Mouse (Mus musculus): Measurements from ENCODE around the gene Krt81. TPM values are rescaled to one million over a fixed set of nuclear protein-coding genes. Genes with fewer than 3 reads are reported as not detected.

The Krt81 gene
- polyA plus RNA-seq (2016; fragmentation: Nextera tagmentation; extraction: Ambion mirVana), result not detected in 2 replicates

DNA sequence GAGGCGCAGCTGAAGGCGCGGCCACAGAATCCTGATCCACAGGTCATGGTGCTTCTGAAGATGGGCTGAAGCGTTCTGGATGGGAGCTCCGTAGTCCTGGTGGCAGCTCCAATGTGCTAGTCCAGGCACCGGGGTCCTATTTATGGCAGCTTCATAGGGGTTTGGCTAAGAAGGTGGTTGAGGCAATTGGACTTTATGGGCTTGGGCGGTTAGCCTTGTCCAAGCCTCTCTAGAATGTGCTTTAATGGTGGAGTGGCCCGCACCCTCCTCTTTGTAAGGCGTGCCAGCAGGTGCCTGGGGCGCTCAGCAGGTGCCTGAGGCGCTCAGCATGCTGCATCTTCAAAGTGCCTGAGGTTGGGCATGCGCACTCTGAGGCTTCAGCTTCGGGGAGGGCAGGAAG lies at the start of gene Krt81:
Gene Krt81 (minus strand): TSS at position 101 of the 400 bp plus-strand sequence.
- no peak for ATAC-seq (ENCODE audit: insufficient number of reproducible peaks, insufficient read depth, low FRiP score, low TSS enrichment)
- Histone ChIP-seq H3K9ac (no peak within 1 kb of the TSS), H3K4me3 (no peak within 1 kb of the TSS), H3K4me1 (no peaks in the 10 kb centered on the region), H3K27ac (no peak within 1 kb of the TSS), H3K9me3 (no peaks in the 10 kb centered on the region), H3K27me3 (no peaks in the 10 kb centered on the region), H3K36me3 (no peaks in the 10 kb centered on the region), H3K4me2 (replicated peaks) (no peak within 1 kb of the TSS)
- WGBS, result 82% methylated on average over 13 of the region's 13 CpGs

DNA sequence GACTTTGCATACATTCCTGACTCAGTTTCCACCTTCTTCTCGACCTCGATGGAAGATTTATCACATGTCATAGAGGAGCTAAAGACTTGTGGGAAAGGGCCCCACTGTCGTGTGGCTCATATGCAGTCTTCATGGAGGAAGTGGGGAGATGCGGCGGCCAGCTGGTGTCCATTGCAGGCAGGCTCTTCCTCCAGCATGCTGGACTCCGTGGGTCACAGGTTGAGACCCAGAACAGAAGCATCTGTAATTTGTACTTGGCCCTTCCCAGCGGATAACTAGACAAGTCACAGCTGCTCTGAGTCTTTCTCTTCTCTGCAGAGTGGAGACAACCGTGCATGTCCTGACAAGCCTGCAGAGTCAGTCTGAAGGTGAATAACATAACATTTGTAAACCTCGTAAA lies 44.7 kb upstream of the Krt81 start:
- 65% methylated on average over 9 of the region's 9 CpGs for WGBS
- ATAC-seq (ENCODE audit: insufficient number of reproducible peaks, insufficient read depth, low FRiP score, low TSS enrichment), result no peak
- no peak overlapping the region for H3K9ac ChIP-seq

DNA sequence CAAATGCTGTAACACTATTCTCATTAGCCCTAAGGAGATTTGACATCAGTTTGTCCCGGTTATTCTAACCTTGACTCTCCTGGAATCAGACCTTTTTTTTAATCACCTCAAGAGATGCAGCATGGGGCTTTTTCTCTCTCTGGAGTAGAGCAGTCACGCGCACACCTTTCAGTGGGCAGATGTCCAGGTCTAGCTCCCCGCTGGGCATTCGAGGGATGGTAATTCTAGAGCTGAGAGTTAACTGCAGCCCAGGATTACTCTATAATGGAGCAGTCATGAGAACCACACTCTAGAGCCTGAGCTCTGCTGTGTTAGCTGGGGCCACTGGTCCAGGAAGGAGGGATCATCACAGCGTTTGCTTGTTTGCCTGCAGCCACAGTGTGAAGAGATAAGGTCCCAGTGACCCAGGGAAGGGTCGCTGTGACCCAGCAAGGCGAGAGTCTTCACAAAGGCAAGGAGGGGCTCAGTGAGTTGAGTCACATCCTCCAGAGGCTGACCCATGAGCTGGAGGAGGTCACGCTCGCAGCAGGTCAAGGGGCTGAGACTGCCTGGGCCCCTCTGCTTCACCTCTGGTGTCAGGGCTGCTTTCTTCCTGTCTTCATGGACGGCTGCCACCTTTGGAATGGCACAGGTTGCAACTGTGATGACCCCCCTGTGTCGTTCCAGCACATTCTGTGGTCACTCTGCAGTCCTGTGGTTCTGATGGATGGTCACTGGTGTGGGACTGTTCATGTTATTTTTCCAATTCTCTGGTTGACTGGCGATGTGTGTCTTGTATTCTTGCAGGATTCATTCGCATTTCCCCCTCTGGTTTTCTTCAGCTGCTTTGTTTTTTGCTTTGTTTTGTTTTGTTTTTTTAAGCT lies 43.6 kb upstream of the Krt81 start:
- no peaks in the 10 kb centered on the region for H3K36me3 ChIP-seq
- WGBS, result 42% methylated on average over 14 of the region's 14 CpGs
- H3K27ac ChIP-seq, result no peak overlapping the region
- no peak overlapping the region for H3K4me3 ChIP-seq
- no peaks in the 10 kb centered on the region for H3K27me3 ChIP-seq
- H3K9me3 ChIP-seq, result no peaks in the 10 kb centered on the region
- H3K4me1 ChIP-seq, result no peaks in the 10 kb centered on the region
- ATAC-seq (ENCODE audit: insufficient number of reproducible peaks, insufficient read depth, low FRiP score, low TSS enrichment), result no peak
- no peak overlapping the region for H3K9ac ChIP-seq
- no peak overlapping the region for H3K4me2 ChIP-seq (replicated peaks)

More for the DNA sequence above, 44.7 kb upstream of the Krt81 start:
- no peaks in the 10 kb centered on the region for H3K9me3 ChIP-seq
- H3K27ac ChIP-seq, result no peak overlapping the region
- H3K4me1 ChIP-seq, result no peaks in the 10 kb centered on the region
- H3K27me3 ChIP-seq, result no peaks in the 10 kb centered on the region
- H3K4me2 ChIP-seq (replicated peaks), result no peak overlapping the region
- no peak overlapping the region for H3K4me3 ChIP-seq
- no peaks in the 10 kb centered on the region for H3K36me3 ChIP-seq

DNA sequence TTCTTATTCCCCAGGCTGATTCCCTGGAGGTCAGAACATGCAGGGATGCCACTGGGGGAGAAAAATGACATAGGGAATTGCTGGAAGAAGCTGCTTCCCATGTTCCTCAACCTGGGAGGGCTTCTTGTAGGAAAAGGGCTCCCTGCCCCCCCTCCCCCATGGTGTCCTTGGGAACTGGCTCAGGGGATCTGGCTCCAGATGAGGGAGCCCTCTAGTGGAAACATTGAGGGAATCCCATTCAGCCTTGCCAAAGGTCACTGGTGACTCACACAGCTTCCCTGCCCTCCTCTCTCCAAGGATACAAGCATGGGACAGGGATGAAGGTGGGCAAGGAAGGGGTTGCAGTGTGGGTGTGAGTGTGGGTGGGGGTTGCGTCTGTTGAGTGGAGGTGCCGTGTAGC lies 33.6 kb upstream of the Krt81 start:
- no peaks in the 10 kb centered on the region for H3K9me3 ChIP-seq
- ATAC-seq (ENCODE audit: insufficient number of reproducible peaks, insufficient read depth, low FRiP score, low TSS enrichment), result no peak
- H3K4me2 ChIP-seq (replicated peaks), result no peak overlapping the region
- no peak overlapping the region for H3K27ac ChIP-seq
- WGBS, result 75% methylated on average over 2 of the region's 2 CpGs
- no peak overlapping the region for H3K4me3 ChIP-seq
- no peaks in the 10 kb centered on the region for H3K27me3 ChIP-seq
- no peak overlapping the region for H3K9ac ChIP-seq
- H3K4me1 ChIP-seq, result no peaks in the 10 kb centered on the region
- no peaks in the 10 kb centered on the region for H3K36me3 ChIP-seq

DNA sequence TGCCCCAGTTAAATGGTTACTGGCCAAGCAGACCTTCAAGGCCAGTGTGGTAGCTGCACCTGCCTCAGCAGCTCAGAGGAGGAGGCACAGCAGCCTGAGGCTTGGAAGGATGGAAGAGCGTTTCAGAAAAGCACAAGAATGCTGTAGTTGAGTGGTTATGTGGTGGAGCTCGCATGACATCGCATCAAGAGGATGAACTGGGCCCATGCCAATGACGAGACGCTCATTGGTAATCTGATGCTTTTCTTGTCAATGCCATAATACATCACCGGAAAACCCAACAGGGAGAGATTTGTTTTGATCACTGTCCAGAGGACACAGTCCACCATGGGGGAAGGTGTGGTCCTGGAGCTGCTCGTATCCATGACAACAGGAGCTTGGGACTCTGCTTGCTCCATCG lies 31.7 kb upstream of the Krt81 start:
- no peak overlapping the region for H3K27ac ChIP-seq
- no peaks in the 10 kb centered on the region for H3K27me3 ChIP-seq
- ATAC-seq (ENCODE audit: insufficient number of reproducible peaks, insufficient read depth, low FRiP score, low TSS enrichment), result no peak
- H3K36me3 ChIP-seq, result no peaks in the 10 kb centered on the region
- H3K9me3 ChIP-seq, result no peaks in the 10 kb centered on the region
- H3K4me3 ChIP-seq, result no peak overlapping the region
- no peak overlapping the region for H3K9ac ChIP-seq
- WGBS, result 82% methylated on average over 8 of the region's 8 CpGs
- no peaks in the 10 kb centered on the region for H3K4me1 ChIP-seq
- H3K4me2 ChIP-seq (replicated peaks), result no peak overlapping the region

DNA sequence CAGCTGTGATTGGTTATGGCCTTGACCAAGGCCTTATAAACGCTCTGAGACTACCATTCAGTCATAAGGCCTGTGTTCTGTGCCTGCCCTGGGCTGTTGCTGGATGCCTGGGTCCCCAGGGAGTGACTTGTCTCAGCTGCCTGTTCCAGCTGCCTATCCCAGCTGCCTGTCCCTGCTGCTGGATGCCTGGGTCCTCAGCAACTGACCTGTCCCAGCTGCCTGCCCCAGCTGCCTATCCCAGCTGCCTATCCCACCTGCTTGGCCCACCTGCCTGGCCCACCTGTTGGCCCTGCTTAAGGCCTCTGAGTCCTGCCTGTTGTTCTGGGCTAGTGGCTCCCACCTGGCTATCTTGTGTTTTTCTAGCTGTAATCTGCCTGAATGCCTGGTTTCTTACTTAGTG lies 30.7 kb upstream of the Krt81 start:
- Histone ChIP-seq H3K4me1 (no peaks in the 10 kb centered on the region), H3K4me3 (no peak overlapping the region), H3K36me3 (no peaks in the 10 kb centered on the region), H3K27me3 (no peaks in the 10 kb centered on the region), H3K4me2 (replicated peaks) (no peak overlapping the region), H3K27ac (no peak overlapping the region), H3K9ac (no peak overlapping the region), H3K9me3 (no peaks in the 10 kb centered on the region)
- no peak for ATAC-seq (ENCODE audit: insufficient number of reproducible peaks, insufficient read depth, low FRiP score, low TSS enrichment)
- 48% methylated on average over 1 of the region's 1 CpGs for WGBS

DNA sequence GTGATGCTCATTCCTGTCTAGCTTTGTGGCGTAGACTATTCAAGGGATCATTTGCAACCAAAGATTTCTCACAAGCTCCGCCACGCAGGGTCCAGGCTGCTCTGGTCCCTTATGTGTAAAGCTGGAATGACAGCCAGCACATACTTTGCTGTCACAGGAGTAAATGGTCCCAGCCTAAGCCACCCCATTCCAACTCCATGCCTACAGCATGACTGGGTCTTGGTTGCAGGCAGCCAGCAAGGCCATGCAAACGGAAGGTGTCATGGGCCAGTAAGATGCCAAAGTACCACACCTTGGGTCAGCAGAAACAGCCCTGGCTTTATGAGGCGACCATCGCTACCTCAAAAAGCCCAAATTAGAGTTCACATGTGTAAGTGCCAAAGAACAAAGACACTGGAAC lies 30.2 kb upstream of the Krt81 start:
- Histone ChIP-seq H3K9ac (no peak overlapping the region), H3K27ac (no peak overlapping the region), H3K4me3 (no peak overlapping the region), H3K27me3 (no peaks in the 10 kb centered on the region), H3K36me3 (no peaks in the 10 kb centered on the region), H3K9me3 (no peaks in the 10 kb centered on the region), H3K4me2 (replicated peaks) (no peak overlapping the region), H3K4me1 (no peaks in the 10 kb centered on the region)
- no peak for ATAC-seq (ENCODE audit: insufficient number of reproducible peaks, insufficient read depth, low FRiP score, low TSS enrichment)
- WGBS, result 87% methylated on average over 6 of the region's 6 CpGs

DNA sequence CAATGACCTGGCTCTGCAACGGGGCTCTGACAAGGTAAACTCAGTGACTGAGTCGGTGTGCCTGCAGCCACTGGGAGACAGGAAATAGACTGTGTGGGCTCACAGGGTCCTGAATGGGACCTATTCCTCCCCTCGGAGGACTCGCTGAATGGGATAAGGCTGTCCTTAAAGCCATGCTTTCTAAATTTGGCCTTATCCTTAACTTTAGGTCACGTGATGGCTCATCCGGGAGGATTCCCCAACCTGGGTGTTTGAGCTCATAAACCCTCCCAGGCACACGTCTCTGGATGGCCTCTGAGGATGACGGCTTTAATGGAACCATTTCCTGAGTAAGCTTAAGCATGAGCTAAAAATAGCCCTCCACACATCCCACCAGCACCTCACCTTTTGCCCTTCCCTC lies 29.2 kb upstream of the Krt81 start:
- Histone ChIP-seq H3K9me3 (no peaks in the 10 kb centered on the region), H3K4me2 (replicated peaks) (no peak overlapping the region), H3K9ac (no peak overlapping the region), H3K27ac (no peak overlapping the region), H3K4me3 (no peak overlapping the region), H3K36me3 (no peaks in the 10 kb centered on the region), H3K4me1 (no peaks in the 10 kb centered on the region), H3K27me3 (no peaks in the 10 kb centered on the region)
- ATAC-seq (ENCODE audit: insufficient number of reproducible peaks, insufficient read depth, low FRiP score, low TSS enrichment), result no peak
- WGBS, result 50% methylated on average over 8 of the region's 8 CpGs

DNA sequence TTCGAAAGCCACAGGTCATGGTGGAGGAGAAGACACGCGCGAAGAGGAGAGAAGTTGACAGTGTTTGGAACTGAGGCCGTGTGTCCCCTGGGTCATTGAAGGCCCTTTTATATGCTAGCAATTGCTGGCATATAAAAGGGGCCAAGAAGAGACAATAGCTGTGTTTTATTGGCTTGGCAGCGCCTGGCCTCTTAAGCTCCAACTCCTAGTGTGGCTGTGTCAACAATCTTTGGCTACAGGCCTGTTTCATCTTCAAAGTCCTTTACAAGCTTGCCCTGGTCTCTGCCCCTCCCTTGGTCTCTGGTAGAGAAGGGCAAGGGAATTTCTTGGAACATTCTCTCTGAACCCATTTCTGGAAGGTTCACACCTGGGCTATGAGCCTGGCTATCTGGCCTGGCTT lies 27.9 kb upstream of the Krt81 start, which contains the start of gene Krt83:
Gene Krt83 (minus strand): TSS at position 82 of the 400 bp plus-strand sequence.
- Histone ChIP-seq H3K9ac (no peak within 1 kb of the TSS), H3K4me2 (replicated peaks) (no peak within 1 kb of the TSS), H3K27ac (no peak within 1 kb of the TSS), H3K4me1 (no peaks in the 10 kb centered on the region), H3K4me3 (no peak within 1 kb of the TSS), H3K36me3 (no peaks in the 10 kb centered on the region), H3K9me3 (no peaks in the 10 kb centered on the region), H3K27me3 (no peaks in the 10 kb centered on the region)
- ATAC-seq (ENCODE audit: insufficient number of reproducible peaks, insufficient read depth, low FRiP score, low TSS enrichment), result no peak
- WGBS, result 90% methylated on average over 6 of the region's 6 CpGs

DNA sequence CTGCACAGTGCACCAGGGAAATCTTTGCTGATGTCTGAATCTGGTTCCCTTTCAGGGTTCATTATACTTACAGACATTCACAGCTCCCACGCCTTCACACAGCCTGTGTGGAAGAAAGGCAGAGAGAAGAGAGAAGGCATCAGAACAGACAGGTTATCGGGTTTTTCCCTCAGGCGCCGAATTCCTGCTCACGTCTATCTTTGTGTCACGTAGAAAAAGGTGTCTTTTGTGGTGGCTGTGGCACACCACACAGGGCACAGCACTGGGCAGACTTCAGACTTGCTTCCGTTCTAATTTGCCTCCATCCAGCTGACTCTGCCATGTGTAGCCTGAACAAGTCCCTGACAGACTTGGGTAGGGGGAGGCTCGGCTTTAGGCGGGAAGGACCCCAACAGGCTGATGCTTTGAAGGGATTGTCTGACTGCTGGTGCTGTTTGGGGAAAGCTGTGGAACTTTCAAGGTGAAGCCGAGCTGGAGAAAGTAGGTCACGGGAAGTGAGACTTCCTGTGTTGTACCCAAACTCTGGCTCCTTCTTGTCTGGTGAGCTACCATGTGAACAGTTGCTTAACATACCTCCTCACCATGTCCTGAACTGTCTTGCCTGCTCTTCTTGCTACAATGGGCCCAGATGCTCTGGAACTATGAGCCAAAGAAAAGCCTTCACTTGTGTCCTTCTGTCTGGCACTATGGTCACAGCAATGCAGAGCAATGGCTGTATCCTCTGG lies 22.5 kb upstream of the Krt81 start:
- Histone ChIP-seq H3K27ac (no peak overlapping the region), H3K4me1 (no peaks in the 10 kb centered on the region), H3K4me3 (no peak overlapping the region), H3K9ac (no peak overlapping the region), H3K9me3 (no peaks in the 10 kb centered on the region), H3K4me2 (replicated peaks) (no peak overlapping the region), H3K36me3 (no peaks in the 10 kb centered on the region), H3K27me3 (no peaks in the 10 kb centered on the region)
- 65% methylated on average over 11 of the region's 11 CpGs for WGBS
- no peak for ATAC-seq (ENCODE audit: insufficient number of reproducible peaks, insufficient read depth, low FRiP score, low TSS enrichment)

DNA sequence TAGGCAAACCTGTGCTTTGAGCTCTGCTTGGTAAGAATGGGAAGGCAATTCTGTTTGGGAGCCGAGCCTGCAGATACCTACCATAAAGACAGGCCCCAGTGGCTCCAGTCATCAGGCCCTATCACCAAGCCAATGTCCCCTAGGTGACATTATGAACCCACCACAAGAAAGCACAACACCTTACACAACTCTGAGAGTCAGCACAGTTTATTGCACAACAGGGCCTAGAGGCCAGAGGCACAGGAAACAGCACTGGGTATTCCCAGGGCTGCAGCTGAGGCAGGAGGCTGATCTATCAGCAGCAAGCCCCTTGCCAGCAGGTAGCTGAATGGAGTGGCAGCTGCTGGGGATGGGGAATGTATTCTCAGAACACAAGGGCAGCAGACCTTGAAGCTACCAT lies 21.4 kb upstream of the Krt81 start:
- ATAC-seq (ENCODE audit: insufficient number of reproducible peaks, insufficient read depth, low FRiP score, low TSS enrichment), result no peak
- Histone ChIP-seq H3K4me1 (no peaks in the 10 kb centered on the region), H3K4me2 (replicated peaks) (no peak overlapping the region), H3K4me3 (no peak overlapping the region), H3K27me3 (no peaks in the 10 kb centered on the region), H3K9ac (no peak overlapping the region), H3K27ac (no peak overlapping the region), H3K36me3 (no peaks in the 10 kb centered on the region), H3K9me3 (no peaks in the 10 kb centered on the region)
- WGBS, result 86% methylated on average over 1 of the region's 1 CpGs

DNA sequence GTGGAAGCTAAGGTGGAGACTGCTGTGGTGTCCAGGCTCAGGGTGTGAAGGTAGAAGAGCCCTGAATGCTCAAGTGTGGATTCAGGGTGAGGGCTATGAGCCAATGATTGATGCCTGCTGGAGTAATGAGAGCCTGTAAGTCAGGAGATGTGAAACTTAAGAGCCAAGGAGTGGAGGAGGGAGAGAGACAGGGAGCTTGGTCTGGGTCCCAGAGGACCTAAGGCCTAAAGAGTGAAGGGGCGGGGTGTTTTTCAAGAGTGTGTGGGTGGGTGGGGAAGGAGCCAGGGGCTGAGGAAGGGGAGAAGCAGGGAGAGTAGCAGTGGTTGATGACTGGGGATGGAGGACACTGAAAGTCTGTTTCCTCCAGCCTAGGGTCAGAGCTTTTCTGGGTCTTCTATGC lies 20.1 kb upstream of the Krt81 start:
- Histone ChIP-seq H3K36me3 (no peaks in the 10 kb centered on the region), H3K4me1 (peaks cover 2% of the 10 kb centered on the region; the same call in 1 of the 2 replicates), H3K4me2 (replicated peaks) (no peak overlapping the region), H3K9me3 (no peaks in the 10 kb centered on the region), H3K27me3 (peaks cover 4% of the 10 kb centered on the region), H3K9ac (no peak overlapping the region), H3K27ac (no peak overlapping the region), H3K4me3 (no peak overlapping the region)
- ATAC-seq (ENCODE audit: insufficient number of reproducible peaks, insufficient read depth, low FRiP score, low TSS enrichment), result no peak
- 79% methylated on average over 1 of the region's 1 CpGs for whole genome bisulfite sequencing

All from embryonic facial prominence, embryonic 12.5 days (tissue).